Mouse (Mus musculus): ENCODE measurements around the gene Smc5. TPM values are rescaled to one million over a fixed set of nuclear protein-coding genes. Genes with fewer than 3 reads are reported as not detected.
A peak's percentile ranks its signal among the peaks of the same experiment; 100 is the strongest.

Gene Smc5
- 10 to 100 TPM; 31.7 to 40.8 TPM for total RNA-seq (2021)
- long read RNA-seq, experiment 1, full-length matches to known transcripts = 4 of 13 reads
- long read RNA-seq, experiment 1, partial matches to known transcripts = 2 of 13 reads
- long read RNA-seq, experiment 1, other reads (novel, unspliced or antisense) = 7 of 13 reads
- long read RNA-seq, experiment 2, full-length matches to known transcripts = 6 of 20 reads
- long read RNA-seq, experiment 2, partial matches to known transcripts = 4 of 20 reads
- long read RNA-seq, experiment 2, other reads (novel, unspliced or antisense) = 10 of 20 reads

DNA sequence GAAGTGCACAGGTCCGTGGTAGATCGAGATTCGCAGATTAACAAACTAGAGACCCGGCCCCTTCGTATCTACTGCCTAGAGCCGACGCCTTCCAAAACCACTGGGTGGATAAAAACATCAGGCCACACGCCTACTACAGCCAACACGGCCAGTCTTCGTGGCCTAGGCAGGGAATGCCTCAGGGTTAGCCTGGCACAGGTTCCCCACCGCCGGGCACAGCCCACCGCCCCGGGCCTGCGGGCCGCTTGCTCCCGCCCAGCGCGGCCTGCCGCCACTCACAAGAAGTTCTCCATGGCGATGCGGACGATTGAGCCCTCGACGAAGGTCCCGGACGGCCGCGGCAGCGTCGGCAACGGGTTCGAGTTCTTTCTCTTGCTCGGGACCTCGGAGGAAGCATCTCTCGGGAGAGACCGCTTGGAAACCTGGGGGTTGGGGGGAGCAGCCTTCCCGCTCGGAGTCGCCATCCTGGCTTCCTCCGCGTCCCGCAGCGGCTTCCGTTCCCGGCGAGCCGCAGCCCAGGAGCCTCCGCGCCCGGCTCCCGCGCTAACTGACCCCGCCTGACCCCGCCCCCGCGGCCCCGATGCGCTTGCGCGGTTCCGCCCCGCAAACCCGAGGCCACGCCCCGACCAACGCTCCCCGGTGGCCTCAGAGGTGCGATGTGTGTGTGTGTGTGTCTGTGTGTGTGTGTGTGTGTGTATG, at the start of gene Smc5:
TSS of gene Smc5 (minus strand) at position 543 of the 699 bp plus-strand sequence.
- peak within 1 kb of the TSS; percentile 98 for H3K4me3 ChIP-seq
- peak; percentile 85 to 95 for DNase-seq (ENCODE audit: low spot score in 2 of 2)
- 0 out of 2 replicates have a peak, but pooled peaks have one; percentile 2 for TF ChIP-seq CTCF (conservative IDR thresholded peaks at IDR 0.05)
- H3K27ac ChIP-seq = peak within 1 kb of the TSS; percentile 84

- DNase-seq (ENCODE audit: low spot score in 2 of 2) = no peak
- TF ChIP-seq CTCF (conservative IDR thresholded peaks at IDR 0.05) = no peak
Measured at GRCm38 (mm10) chr19:23323107-23323506, 49.4 kb upstream of the Smc5 start.

DNA sequence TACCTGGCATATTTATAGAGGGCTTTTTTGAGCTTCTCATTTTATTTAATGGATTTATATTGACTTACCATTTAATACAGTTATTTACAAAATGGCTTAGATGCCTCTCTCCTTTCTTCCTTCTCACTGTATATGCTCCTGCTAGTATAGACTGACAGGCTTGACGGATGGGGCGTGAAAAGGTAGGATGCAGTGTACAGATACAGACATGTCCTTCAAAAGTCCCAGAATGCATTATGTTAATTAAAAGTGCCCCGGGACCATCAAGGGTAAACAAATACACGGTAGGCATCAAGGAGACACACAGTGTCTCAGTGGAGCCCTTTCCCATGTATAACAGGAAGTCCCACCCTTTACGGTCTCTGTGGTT, 44.3 kb upstream of the Smc5 start:
- Histone ChIP-seq H3K4me3 (no peak overlapping the region), H3K27ac (peak overlapping the region; percentile 33)
- TF ChIP-seq CTCF (conservative IDR thresholded peaks at IDR 0.05) = no peak
- DNase-seq (ENCODE audit: low spot score in 2 of 2) = no peak

More at GRCm38 (mm10) chr19:23323107-23323506, 49.4 kb upstream of the Smc5 start:
- no peak overlapping the region for H3K4me3 ChIP-seq
- no peak overlapping the region for H3K27ac ChIP-seq

GRCm38 (mm10) chr19:23317295-23317988, 43.7 kb upstream of the Smc5 start:
- no peak for TF ChIP-seq CTCF (conservative IDR thresholded peaks at IDR 0.05)
- DNase-seq (ENCODE audit: low spot score in 2 of 2) = no peak
- no peak overlapping the region for H3K4me3 ChIP-seq
- peak overlapping the region; percentile 33 for H3K27ac ChIP-seq

DNA sequence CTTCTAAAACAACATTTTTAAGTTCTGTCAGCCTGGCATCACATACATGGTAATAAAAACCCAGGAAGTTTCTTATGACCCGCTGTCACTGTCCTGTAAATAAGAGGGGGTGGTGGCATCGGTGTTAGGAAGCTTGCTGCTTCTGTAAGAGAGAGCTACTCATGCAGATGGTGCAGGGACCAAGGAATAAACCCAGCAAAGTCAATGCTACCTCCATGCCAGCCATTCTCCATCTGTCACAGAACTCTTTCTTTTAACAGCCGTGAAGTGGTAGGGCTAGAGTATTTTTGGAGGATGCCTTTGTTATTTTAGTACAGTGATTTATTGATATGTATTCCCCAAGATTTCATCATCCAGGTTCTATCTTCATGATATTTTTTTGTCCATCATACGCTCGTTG, 43.2 kb upstream of the Smc5 start:
- no peak for TF ChIP-seq CTCF (conservative IDR thresholded peaks at IDR 0.05)
- DNase-seq (ENCODE audit: low spot score in 2 of 2) = no peak
- peak overlapping the region; percentile 33 for H3K27ac ChIP-seq
- H3K4me3 ChIP-seq = no peak overlapping the region

DNA sequence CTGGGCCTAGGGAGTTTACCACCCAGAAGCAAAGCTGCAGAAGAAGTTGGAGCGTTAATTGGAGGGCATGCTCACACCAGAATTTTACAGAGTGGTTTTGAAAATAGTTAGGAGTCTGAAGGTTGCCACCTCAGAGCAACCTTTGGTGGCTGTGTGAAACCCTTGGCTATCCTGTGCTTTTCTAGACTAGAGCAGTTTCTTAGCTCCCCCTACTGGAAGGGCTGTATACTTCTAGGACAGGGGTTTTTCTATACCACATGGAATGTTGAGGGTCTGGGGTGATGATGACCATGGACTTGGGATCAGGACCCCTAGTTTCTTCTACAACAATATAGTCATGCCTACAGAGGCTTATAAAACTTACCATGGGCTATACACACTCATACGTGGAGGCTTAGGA, 36.3 kb upstream of the Smc5 start:
- peak; percentile 63 for TF ChIP-seq CTCF (conservative IDR thresholded peaks at IDR 0.05)
- no peak for DNase-seq (ENCODE audit: low spot score in 2 of 2)
- H3K4me3 ChIP-seq = no peak overlapping the region
- H3K27ac ChIP-seq = no peak overlapping the region

GRCm38 (mm10) chr19:23306671-23307070, 33.0 kb upstream of the Smc5 start:
- Histone ChIP-seq H3K27ac (no peak overlapping the region), H3K4me3 (no peak overlapping the region)
- no peak for DNase-seq (ENCODE audit: low spot score in 2 of 2)
- TF ChIP-seq CTCF (conservative IDR thresholded peaks at IDR 0.05) = no peak

GRCm38 (mm10) chr19:23299987-23300386, 26.3 kb upstream of the Smc5 start:
- DNase-seq (ENCODE audit: low spot score in 2 of 2) = peak in 1 of 2 experiments; percentile 9
- no peak for TF ChIP-seq CTCF (conservative IDR thresholded peaks at IDR 0.05)
- Histone ChIP-seq H3K27ac (peak overlapping the region; percentile 10; the same call in 1 of the 2 replicates), H3K4me3 (no peak overlapping the region)

DNA sequence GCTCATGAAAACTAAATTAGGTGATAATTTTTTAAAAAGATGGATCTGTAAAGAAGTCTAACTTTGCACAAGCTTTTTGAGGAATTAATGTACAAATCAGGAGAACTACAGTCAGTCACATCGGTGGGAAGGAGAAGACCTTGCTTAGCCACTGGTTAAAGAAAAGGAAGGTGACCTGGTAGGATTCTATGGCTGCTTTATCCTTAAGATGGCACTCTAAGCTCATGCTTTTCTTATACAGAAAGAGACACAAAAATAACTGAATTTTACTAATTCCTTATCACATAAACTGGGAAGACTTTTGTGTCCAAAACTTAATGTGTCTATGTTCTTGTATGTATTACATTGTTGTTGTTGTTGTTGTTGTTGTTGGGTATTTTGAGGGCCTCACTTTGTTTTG, 25.2 kb upstream of the Smc5 start:
- TF ChIP-seq CTCF (conservative IDR thresholded peaks at IDR 0.05) = peak; percentile 73
- DNase-seq (ENCODE audit: low spot score in 2 of 2) = peak in 1 of 2 experiments; percentile 12
- H3K4me3 ChIP-seq = no peak overlapping the region
- no peak overlapping the region for H3K27ac ChIP-seq

DNA sequence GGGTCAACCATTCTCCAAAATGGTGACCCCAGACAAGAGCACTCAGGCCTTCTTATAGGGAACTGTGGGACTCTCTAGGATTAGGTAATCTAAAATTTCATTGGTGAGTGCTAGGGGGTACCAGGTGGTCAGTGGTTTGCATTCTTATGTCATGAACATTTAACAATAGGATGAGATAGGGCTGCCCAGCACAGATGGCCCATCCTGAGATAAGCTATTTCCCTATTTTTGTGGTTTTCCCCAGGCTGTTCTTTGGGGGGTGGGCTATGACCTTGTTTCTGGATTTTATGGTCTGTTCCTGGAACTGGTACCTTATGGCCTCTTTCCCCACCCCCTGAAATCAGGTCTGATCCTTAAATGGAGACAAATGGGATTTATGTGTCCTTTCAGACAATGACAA, 23.5 kb upstream of the Smc5 start:
- H3K4me3 ChIP-seq = no peak overlapping the region
- H3K27ac ChIP-seq = no peak overlapping the region
- no peak for DNase-seq (ENCODE audit: low spot score in 2 of 2)
- TF ChIP-seq CTCF (conservative IDR thresholded peaks at IDR 0.05) = no peak

DNA sequence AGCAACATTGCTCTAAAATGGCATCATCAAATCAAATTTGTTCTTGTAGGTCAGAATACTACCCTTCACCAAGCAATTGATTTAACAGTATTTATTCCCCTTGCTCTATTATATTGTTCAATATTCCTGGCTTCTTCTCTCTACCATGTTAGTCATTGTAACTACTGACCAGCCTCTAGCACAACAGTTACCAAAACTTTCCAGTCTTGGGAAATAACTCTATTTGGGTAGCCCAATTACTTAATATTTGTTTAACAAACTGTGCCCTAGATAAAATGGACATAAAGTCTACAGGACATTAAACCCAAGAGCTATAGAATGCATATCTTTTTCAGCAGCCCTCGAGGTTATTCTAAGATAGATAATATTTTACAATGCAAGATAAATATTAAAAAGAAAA, 15.6 kb upstream of the Smc5 start:
- Histone ChIP-seq H3K4me3 (no peak overlapping the region), H3K27ac (no peak overlapping the region)
- TF ChIP-seq CTCF (conservative IDR thresholded peaks at IDR 0.05) = no peak
- no peak for DNase-seq (ENCODE audit: low spot score in 2 of 2)

GRCm38 (mm10) chr19:23281911-23282660, 8.4 kb upstream of the Smc5 start:
- DNase-seq (ENCODE audit: low spot score in 2 of 2) = no peak
- no peak for TF ChIP-seq CTCF (conservative IDR thresholded peaks at IDR 0.05)
- no peak overlapping the region for H3K4me3 ChIP-seq
- no peak overlapping the region for H3K27ac ChIP-seq

Data from layer of hippocampus, adult 2 months (tissue).